Mouse (Mus musculus) small intestine, adult 10 weeks (tissue): Measurements from ENCODE around the gene Rbm45. TPM values are rescaled to one million over a fixed set of nuclear protein-coding genes. Genes with fewer than 3 reads are reported as not detected.

Source experiments
- polyA plus RNA-seq: library from polyadenylated mRNA; stranded (reverse); fragments of 350-450 nt; fragmentation: Illumina TruSeq; extraction: RNeasy Lipid Tissue Mini Kit (QIAGEN cat#74804); gene quantifications from one replicate; pipeline ENCODE4 v1.2.3, GENCODE M21; 2014; ENCODE audit warnings: low replicate concordance

Gene Rbm45
- polyA plus RNA-seq = 36.2 TPM

DNA sequence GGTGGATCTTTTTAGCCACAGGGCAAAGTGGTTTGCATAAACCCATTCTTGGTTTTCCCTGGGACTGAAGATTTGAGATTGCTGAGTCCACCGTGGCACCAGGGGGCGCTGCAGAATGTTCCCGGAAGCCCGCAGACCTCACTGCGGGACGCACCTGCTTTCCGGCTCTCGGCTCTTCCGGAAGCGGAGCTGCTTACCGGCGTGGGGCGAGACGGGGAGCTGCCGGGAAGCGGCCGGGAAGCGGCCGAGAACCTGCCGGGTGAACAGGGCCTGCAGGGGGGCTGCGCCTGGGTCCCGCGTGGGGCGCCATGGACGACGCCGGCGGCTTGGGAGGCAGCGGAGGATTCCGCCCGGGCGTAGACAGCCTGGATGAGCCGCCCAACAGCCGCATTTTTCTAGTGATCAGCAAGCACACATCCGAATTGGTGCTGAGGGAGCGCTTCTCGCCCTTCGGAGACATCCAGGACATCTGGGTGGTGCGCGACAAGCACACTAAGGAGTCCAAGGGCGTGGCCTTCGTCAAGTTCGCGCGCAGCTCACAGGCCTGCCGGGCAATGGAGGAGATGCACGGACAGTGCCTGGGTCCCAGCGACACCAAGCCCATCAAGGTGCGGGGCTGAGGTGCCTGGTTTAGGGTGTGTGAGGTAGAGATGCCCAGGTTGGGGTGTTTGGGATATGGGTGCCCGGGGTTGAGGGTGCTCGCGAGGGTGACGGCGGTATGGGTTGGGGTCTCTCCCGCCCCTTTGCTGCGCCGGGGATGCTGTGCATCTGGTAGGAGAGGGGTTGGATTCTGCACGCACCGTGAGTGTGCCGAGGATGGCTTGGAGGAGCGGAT is at the start of gene Rbm45:
TSS of gene Rbm45 (plus strand) at position 164 of the 835 bp plus-strand sequence.

DNA sequence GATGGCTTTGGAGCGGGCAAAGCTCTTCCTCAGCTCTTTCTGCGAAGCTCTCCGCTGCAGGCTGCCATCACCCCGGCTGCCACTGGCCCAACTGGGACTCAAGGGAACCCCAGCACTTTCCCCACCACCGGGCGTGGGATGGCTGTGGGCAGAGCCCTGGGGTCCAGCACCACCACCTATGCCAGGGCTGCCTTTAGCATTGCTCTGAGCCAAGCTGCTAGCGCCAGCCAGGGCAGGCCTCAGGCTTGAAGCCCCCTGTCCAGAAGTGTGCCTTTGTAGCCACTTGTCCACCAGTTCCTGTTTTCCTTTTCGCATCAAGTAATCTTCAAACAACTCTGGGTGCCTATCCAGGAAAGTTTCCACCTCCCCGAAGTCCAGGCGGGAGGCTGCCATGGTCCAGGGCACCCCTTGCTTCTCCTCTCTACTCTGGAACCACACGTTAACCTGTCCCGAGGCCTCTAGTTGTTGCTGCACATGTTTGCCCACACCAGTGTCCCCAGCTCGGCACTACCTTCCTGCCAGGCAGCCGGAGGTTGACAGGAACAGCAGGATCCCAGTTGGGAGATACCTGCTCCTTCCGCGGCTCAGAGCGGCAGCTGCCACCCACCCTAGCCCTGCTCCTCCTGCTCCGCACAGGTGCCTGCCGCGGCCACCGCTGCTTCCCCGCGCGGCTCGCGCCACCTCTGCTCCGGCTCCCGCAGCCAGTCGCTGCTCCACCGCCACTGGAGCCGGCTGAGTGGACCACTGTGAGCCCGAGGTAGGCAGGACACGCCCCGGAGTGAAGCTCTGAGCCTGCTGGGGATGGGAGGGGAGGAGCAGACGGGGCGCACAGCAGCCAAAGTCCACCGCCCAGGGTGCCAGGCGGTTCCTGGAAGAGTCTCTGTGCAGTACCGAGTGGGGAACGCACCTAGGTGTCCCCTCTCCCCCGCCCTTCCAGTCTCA is 31.3 kb upstream of the Rbm45 start, which contains the start of gene Pde11a:
TSS of gene Pde11a (minus strand) at position 560 of the 942 bp plus-strand sequence.

DNA sequence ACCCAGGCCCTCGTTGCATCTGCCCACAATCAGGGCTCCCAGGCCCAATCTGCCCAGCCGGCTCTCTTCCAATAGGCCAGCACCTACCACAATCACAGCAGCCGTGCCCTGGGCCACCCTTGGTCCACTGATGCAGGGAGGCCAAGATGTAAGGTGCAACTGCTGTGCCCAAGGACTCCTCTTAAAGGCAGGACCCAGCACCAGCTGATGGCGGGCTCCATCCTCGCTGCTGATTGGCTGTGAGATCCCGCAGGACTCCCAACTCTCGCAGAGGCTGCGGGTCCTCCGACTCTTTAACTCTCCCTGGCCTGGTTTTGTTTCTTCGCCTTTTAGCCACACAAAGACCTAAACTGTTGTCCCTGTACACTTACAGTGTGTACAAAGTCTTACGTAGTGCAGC is 9.6 kb upstream of the Rbm45 start, which contains the start of gene Cyct:
TSS of gene Cyct (minus strand) at position 225 of the 400 bp plus-strand sequence.

GRCm38 (mm10) chr2:76406151-76406936 is 36.6 kb downstream of the Rbm45 start, which contains the start of gene Osbpl6:
Gene Osbpl6, plus strand, starts transcription at chr2:76406508.

Other genes with a start within 250 kb of the Rbm45 start
- 1.9 TPM for gene Pde11a, start 31.2 kb upstream of the Rbm45 start, polyA plus RNA-seq
- gene Cyct, start 9.5 kb upstream of the Rbm45 start, polyA plus RNA-seq = 0.78 TPM
- 71.2 TPM for gene Osbpl6, start 36.5 kb downstream of the Rbm45 start, polyA plus RNA-seq